Mouse (Mus musculus): ENCODE results near the gene B3gntl1. TPM values are rescaled to one million over a fixed set of nuclear protein-coding genes. Genes with fewer than 3 reads are reported as not detected.

The B3gntl1 gene
- polyA plus RNA-seq, 1 experiment from 2014 or later, result 5.8 TPM

DNA sequence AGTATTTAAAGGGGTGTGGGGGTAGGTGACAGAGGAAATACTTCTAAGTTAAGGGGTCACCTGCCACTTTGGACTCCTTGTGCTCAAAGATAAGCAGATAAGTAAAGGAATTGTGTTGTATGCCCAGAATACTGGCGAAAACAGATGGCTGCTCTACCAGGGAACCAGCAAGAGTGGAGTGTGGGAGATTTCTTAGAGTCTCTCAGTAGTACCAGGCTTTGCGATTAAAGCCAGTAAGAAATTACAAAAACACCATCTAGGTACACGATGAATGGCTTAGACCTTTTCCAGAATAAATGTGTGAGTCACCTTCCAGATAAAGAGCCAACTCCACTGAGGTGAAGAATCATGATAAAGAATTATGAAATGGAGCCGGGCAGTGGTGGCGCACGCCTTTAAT, 27.6 kb downstream of the B3gntl1 start:
- Histone ChIP-seq H3K4me2 (replicated peaks) (no peak overlapping the region), H3K9me3 (ENCODE audit: control insufficient read depth, low read length) (no peaks in the 10 kb centered on the region), H3K9ac (no peak overlapping the region), H3K4me1 (replicated peaks; ENCODE audit: control insufficient read depth, insufficient read depth, low read length) (no peaks in the 10 kb centered on the region), H3K36me3 (replicated peaks; ENCODE audit: control insufficient read depth, insufficient read depth) (0 out of 2 replicates have a peak, but pooled peaks cover 5% of the 10 kb centered on the region), H3K4me3 (replicated peaks; ENCODE audit: low read length) (no peak overlapping the region), H3K27me3 (ENCODE audit: control insufficient read depth, insufficient read depth, low read length) (no peaks in the 10 kb centered on the region), H3K27ac (no peak overlapping the region)
- 98% methylated on average over 6 of the region's 6 CpGs for WGBS
- ATAC-seq (ENCODE audit: low FRiP score), result no peak
- no peak for DNase-seq (ENCODE audit: low spot score)

- DNase-seq (ENCODE audit: low spot score), result no peak
Observed at GRCm38 (mm10) chr11:121641501-121642145, 31.3 kb downstream of the B3gntl1 start.

DNA sequence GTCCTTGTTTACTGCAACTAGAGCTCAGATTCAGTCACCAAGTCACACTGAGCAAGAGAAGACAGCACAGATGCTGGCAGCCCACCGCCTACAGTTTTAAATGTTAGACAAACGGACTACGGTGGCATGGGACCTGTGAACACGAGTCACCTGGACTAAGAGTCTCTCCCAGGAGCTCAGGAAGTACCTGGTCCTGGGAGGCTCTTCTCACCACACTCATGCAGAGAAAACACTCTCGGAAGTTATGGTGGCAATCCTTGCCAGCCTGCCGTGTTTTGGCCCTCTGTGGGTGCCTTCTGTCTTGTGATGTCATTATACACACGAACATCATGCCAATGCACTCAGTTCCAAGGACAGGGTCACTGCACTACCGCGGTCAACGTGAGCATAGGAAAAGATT, 36.3 kb downstream of the B3gntl1 start:
- H3K9ac ChIP-seq, result no peak overlapping the region
- H3K4me2 ChIP-seq (replicated peaks), result no peak overlapping the region
- no peak for DNase-seq (ENCODE audit: low spot score)
- peaks cover 18% of the 10 kb centered on the region for H3K36me3 ChIP-seq (replicated peaks; ENCODE audit: control insufficient read depth, insufficient read depth)
- no peak overlapping the region for H3K4me3 ChIP-seq (replicated peaks; ENCODE audit: low read length)
- H3K27me3 ChIP-seq (ENCODE audit: control insufficient read depth, insufficient read depth, low read length), result no peaks in the 10 kb centered on the region
- H3K9me3 ChIP-seq (ENCODE audit: control insufficient read depth, low read length), result no peaks in the 10 kb centered on the region
- H3K27ac ChIP-seq, result no peak overlapping the region
- no peaks in the 10 kb centered on the region for H3K4me1 ChIP-seq (replicated peaks; ENCODE audit: control insufficient read depth, insufficient read depth, low read length)
- 95% methylated on average over 10 of the region's 10 CpGs for WGBS
- no peak for ATAC-seq (ENCODE audit: low FRiP score)

More at GRCm38 (mm10) chr11:121641501-121642145, 31.3 kb downstream of the B3gntl1 start:
- no peak overlapping the region for H3K4me3 ChIP-seq (replicated peaks; ENCODE audit: low read length)
- no peak overlapping the region for H3K27ac ChIP-seq
- no peaks in the 10 kb centered on the region for H3K27me3 ChIP-seq (ENCODE audit: control insufficient read depth, insufficient read depth, low read length)
- H3K9me3 ChIP-seq (ENCODE audit: control insufficient read depth, low read length), result no peaks in the 10 kb centered on the region
- peaks cover 22% of the 10 kb centered on the region; the same call in 1 of the 2 replicates for H3K36me3 ChIP-seq (replicated peaks; ENCODE audit: control insufficient read depth, insufficient read depth)
- no peak for ATAC-seq (ENCODE audit: low FRiP score)
- no peak overlapping the region for H3K4me2 ChIP-seq (replicated peaks)
- WGBS, result 57% methylated on average over 2 of the region's 2 CpGs
- no peaks in the 10 kb centered on the region for H3K4me1 ChIP-seq (replicated peaks; ENCODE audit: control insufficient read depth, insufficient read depth, low read length)
- no peak overlapping the region for H3K9ac ChIP-seq

DNA sequence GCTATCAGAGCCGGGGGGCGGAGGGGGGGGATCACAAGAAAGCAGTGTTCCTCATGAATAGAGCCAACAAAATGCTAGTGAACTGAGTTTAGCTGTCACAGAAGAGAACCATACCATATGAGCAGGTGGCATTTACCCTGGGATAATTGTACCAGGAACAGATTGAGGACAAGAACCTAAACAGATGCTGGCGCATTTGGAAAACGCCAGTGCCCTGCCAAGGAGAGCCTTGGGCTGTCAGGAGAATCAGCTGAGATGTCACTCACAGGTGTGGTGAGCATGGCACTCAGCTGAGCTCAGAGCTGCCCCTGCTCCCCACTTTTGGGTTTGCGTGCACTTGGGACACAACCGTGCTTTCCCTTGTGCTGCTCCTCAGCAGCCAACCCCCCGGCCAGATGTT, 41.5 kb downstream of the B3gntl1 start:
- H3K9me3 ChIP-seq (ENCODE audit: control insufficient read depth, low read length), result no peaks in the 10 kb centered on the region
- H3K4me2 ChIP-seq (replicated peaks), result no peak overlapping the region
- no peak for DNase-seq (ENCODE audit: low spot score)
- H3K27ac ChIP-seq, result no peak overlapping the region
- no peaks in the 10 kb centered on the region for H3K4me1 ChIP-seq (replicated peaks; ENCODE audit: control insufficient read depth, insufficient read depth, low read length)
- no peak overlapping the region for H3K9ac ChIP-seq
- H3K27me3 ChIP-seq (ENCODE audit: control insufficient read depth, insufficient read depth, low read length), result no peaks in the 10 kb centered on the region
- H3K4me3 ChIP-seq (replicated peaks; ENCODE audit: low read length), result no peak overlapping the region
- ATAC-seq (ENCODE audit: low FRiP score), result no peak
- peaks cover 8% of the 10 kb centered on the region for H3K36me3 ChIP-seq (replicated peaks; ENCODE audit: control insufficient read depth, insufficient read depth)
- 95% methylated on average over 7 of the region's 7 CpGs for WGBS

- Histone ChIP-seq H3K27me3 (ENCODE audit: control insufficient read depth, insufficient read depth, low read length) (no peaks in the 10 kb centered on the region), H3K4me3 (replicated peaks; ENCODE audit: low read length) (no peak overlapping the region), H3K27ac (no peak overlapping the region), H3K9me3 (ENCODE audit: control insufficient read depth, low read length) (no peaks in the 10 kb centered on the region), H3K36me3 (replicated peaks; ENCODE audit: control insufficient read depth, insufficient read depth) (peaks cover 8% of the 10 kb centered on the region), H3K4me1 (replicated peaks; ENCODE audit: control insufficient read depth, insufficient read depth, low read length) (no peaks in the 10 kb centered on the region), H3K9ac (no peak overlapping the region), H3K4me2 (replicated peaks) (no peak overlapping the region)
- WGBS, result 75% methylated on average over 4 of the region's 4 CpGs
- no peak for ATAC-seq (ENCODE audit: low FRiP score)
- DNase-seq (ENCODE audit: low spot score), result no peak
Observed at GRCm38 (mm10) chr11:121630406-121630805, 42.5 kb downstream of the B3gntl1 start.

DNA sequence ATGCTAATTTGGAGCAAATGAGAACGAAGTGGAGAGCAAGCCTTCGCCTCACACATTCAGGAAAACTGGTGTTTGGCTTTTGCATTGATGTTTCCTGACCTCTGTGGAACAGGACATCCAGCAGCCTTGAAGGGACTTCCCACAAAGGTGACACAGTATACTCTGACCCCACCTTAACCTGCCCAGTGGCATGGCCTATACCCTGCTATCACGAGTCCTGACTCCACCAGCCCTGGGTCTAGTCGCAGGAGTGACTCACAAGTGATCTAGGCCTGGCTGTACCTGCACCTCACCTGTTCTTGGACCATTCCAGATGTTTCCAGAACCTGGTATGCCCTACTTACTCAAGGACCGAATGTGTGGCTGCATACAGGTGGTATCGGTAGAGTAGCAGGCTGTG, 43.4 kb downstream of the B3gntl1 start:
- no peaks in the 10 kb centered on the region for H3K27me3 ChIP-seq (ENCODE audit: control insufficient read depth, insufficient read depth, low read length)
- no peaks in the 10 kb centered on the region for H3K4me1 ChIP-seq (replicated peaks; ENCODE audit: control insufficient read depth, insufficient read depth, low read length)
- 95% methylated on average over 6 of the region's 6 CpGs for WGBS
- DNase-seq (ENCODE audit: low spot score) (no peak), ATAC-seq (ENCODE audit: low FRiP score) (no peak)
- H3K36me3 ChIP-seq (replicated peaks; ENCODE audit: control insufficient read depth, insufficient read depth), result peaks cover 8% of the 10 kb centered on the region; the same call in 1 of the 2 replicates
- H3K9ac ChIP-seq, result no peak overlapping the region
- no peaks in the 10 kb centered on the region for H3K9me3 ChIP-seq (ENCODE audit: control insufficient read depth, low read length)
- no peak overlapping the region for H3K4me3 ChIP-seq (replicated peaks; ENCODE audit: low read length)
- H3K27ac ChIP-seq, result no peak overlapping the region
- H3K4me2 ChIP-seq (replicated peaks), result no peak overlapping the region

GRCm38 (mm10) chr11:121627521-121627920, 45.4 kb downstream of the B3gntl1 start:
- Histone ChIP-seq H3K4me1 (replicated peaks; ENCODE audit: control insufficient read depth, insufficient read depth, low read length) (no peaks in the 10 kb centered on the region), H3K4me2 (replicated peaks) (no peak overlapping the region), H3K4me3 (replicated peaks; ENCODE audit: low read length) (no peak overlapping the region), H3K27me3 (ENCODE audit: control insufficient read depth, insufficient read depth, low read length) (no peaks in the 10 kb centered on the region), H3K36me3 (replicated peaks; ENCODE audit: control insufficient read depth, insufficient read depth) (peaks cover 24% of the 10 kb centered on the region), H3K27ac (no peak overlapping the region), H3K9me3 (ENCODE audit: control insufficient read depth, low read length) (no peaks in the 10 kb centered on the region), H3K9ac (no peak overlapping the region)
- WGBS, result 90% methylated on average over 5 of the region's 5 CpGs
- no peak for DNase-seq (ENCODE audit: low spot score)
- no peak for ATAC-seq (ENCODE audit: low FRiP score)

DNA sequence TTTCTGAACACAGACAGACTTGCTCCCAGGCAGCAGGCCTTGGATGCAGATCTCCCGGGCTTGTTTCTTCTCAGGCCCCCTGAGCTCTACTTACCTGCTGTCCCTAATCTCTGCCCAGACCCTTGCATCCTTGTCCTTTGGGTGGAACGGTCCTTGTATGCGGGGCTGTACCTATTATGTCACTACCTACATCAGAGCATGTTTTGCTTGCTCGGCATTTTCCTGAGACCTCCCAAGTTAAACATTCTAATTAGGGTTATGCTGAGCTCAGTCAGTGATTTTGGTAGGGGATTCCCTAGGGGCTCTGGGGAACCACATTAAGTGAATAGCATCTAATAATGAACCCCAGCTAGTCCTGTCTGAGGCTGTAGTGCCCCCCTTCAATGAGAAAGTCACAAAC, 47.9 kb downstream of the B3gntl1 start:
- no peaks in the 10 kb centered on the region for H3K27me3 ChIP-seq (ENCODE audit: control insufficient read depth, insufficient read depth, low read length)
- no peaks in the 10 kb centered on the region for H3K4me1 ChIP-seq (replicated peaks; ENCODE audit: control insufficient read depth, insufficient read depth, low read length)
- H3K9me3 ChIP-seq (ENCODE audit: control insufficient read depth, low read length), result no peaks in the 10 kb centered on the region
- no peak overlapping the region for H3K4me2 ChIP-seq (replicated peaks)
- no peak overlapping the region for H3K4me3 ChIP-seq (replicated peaks; ENCODE audit: low read length)
- ATAC-seq (ENCODE audit: low FRiP score), result no peak
- no peak for DNase-seq (ENCODE audit: low spot score)
- H3K9ac ChIP-seq, result no peak overlapping the region
- no peak overlapping the region for H3K27ac ChIP-seq
- WGBS, result 89% methylated on average over 4 of the region's 4 CpGs
- H3K36me3 ChIP-seq (replicated peaks; ENCODE audit: control insufficient read depth, insufficient read depth), result peaks cover 48% of the 10 kb centered on the region

DNA sequence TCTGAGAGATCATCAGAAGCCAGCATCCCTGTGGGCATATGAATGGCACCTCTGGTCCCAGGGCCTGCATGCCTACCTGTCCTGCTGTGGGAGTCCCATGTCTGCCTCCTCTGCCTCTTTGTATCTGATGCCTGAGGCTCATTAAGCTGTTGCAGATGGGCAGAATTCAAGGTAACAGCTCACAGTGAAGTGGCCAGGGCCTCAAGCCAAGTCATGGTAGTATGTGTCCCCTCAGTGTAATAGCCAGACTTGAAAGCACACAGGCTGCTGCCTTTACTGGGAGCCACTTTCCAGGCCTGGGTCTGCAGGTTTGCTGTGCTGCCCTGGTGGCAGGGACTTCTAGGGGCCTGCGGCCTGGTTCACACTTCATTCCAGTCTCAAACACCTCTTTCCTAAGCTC, 55.6 kb downstream of the B3gntl1 start:
- Histone ChIP-seq H3K27me3 (ENCODE audit: control insufficient read depth, insufficient read depth, low read length) (no peaks in the 10 kb centered on the region), H3K4me1 (replicated peaks; ENCODE audit: control insufficient read depth, insufficient read depth, low read length) (no peaks in the 10 kb centered on the region), H3K9ac (no peak overlapping the region), H3K27ac (no peak overlapping the region), H3K4me2 (replicated peaks) (no peak overlapping the region), H3K36me3 (replicated peaks; ENCODE audit: control insufficient read depth, insufficient read depth) (peaks cover 84% of the 10 kb centered on the region), H3K4me3 (replicated peaks; ENCODE audit: low read length) (no peak overlapping the region), H3K9me3 (ENCODE audit: control insufficient read depth, low read length) (no peaks in the 10 kb centered on the region)
- no peak for DNase-seq (ENCODE audit: low spot score)
- WGBS, result 100% methylated on average over 1 of the region's 1 CpGs
- ATAC-seq (ENCODE audit: low FRiP score), result no peak

GRCm38 (mm10) chr11:121616501-121616900, 56.5 kb downstream of the B3gntl1 start:
- H3K36me3 ChIP-seq (replicated peaks; ENCODE audit: control insufficient read depth, insufficient read depth), result peaks cover 78% of the 10 kb centered on the region
- H3K9ac ChIP-seq, result no peak overlapping the region
- DNase-seq (ENCODE audit: low spot score), result no peak
- H3K4me3 ChIP-seq (replicated peaks; ENCODE audit: low read length), result no peak overlapping the region
- no peak overlapping the region for H3K27ac ChIP-seq
- no peaks in the 10 kb centered on the region for H3K4me1 ChIP-seq (replicated peaks; ENCODE audit: control insufficient read depth, insufficient read depth, low read length)
- ATAC-seq (ENCODE audit: low FRiP score), result no peak
- H3K27me3 ChIP-seq (ENCODE audit: control insufficient read depth, insufficient read depth, low read length), result no peaks in the 10 kb centered on the region
- H3K4me2 ChIP-seq (replicated peaks), result no peak overlapping the region
- no peaks in the 10 kb centered on the region for H3K9me3 ChIP-seq (ENCODE audit: control insufficient read depth, low read length)

Data from hindbrain, embryonic 14.5 days (tissue).